Mouse (Mus musculus): ENCODE data around the gene Rab11fip2.

The Rab11fip2 gene

GRCm38 (mm10) chr19:59853061-59853460, 90.4 kb downstream of the Rab11fip2 start:
- no peak for DNase-seq (ENCODE audit: low spot score in 2 of 2)

Measured in frontal cortex, postnatal 36 days (tissue).